43 mouse cellular contexts compared by ENCODE assay signal in the genomic region with DNA sequence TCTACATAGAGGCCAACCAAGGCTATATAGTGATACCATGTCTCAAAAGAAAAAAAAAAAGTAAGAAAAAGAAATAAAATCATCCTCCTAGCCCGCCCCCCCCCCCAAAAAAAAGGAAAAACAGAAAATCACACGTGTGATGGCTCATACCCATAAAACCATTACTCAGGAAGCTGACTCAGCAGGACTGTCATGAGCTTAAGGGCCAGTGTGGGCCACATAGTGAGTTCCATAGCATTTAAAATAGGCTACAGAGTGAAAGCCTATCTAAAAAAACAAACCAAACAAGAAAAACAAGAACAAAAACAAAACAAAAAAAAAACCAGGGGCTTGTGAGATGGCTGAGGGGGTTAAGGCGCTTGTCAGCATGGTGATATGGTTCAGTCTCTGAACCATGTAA. TPM values are rescaled to one million over a fixed set of nuclear protein-coding genes. Genes with fewer than 3 reads are reported as not detected.
"Had no signal": no experiment of that assay in that cellular context is flagged by ENCODE, and none has a peak within 500 bp of the region (broad histone marks: within the 10 kb centered on the region; RNA-seq: fewer than 3 reads in every experiment).

No protein-coding gene starts in this region.

- DNase-seq: gastrocnemius, adult 2 months; gastrocnemius, postnatal 10 days; gastrocnemius, postnatal 25 days; heart, adult 18-20 months; heart, postnatal 4 days; kidney, adult 11 months; kidney, adult 2 months; kidney, adult 9 months; kidney, postnatal 14 days; kidney, postnatal 36 days; layer of hippocampus, adult 9-11 months; layer of hippocampus, postnatal 36 days; left cerebral cortex, postnatal 4 days had no signal

- ATAC-seq: hindbrain, embryonic 16.5 days; inflammation-experienced regulatory T-cells, adult 6 months; intestine, embryonic 15.5 days; liver, embryonic 12.5 days had no signal

- H3K9me3 ChIP-seq: heart, embryonic 10.5 days; heart, embryonic 12.5 days; hindbrain, embryonic 10.5 days; hindbrain, embryonic 12.5 days; intestine, embryonic 15.5 days; kidney, embryonic 15.5 days; limb, embryonic 13.5 days; limb, embryonic 15.5 days; liver, embryonic 12.5 days had no signal

- H3K27me3 ChIP-seq: hindbrain, embryonic 12.5 days; intestine, embryonic 15.5 days; kidney, embryonic 15.5 days; limb, embryonic 13.5 days; limb, embryonic 15.5 days had no signal

- H3K36me3 ChIP-seq: heart, embryonic 10.5 days; heart, embryonic 12.5 days; intestine, embryonic 15.5 days; kidney, embryonic 15.5 days; limb, embryonic 15.5 days; liver, embryonic 12.5 days had no signal

- H3K4me2 ChIP-seq: heart, embryonic 12.5 days; hindbrain, embryonic 12.5 days; hindbrain, embryonic 14.5 days; intestine, embryonic 15.5 days; kidney, embryonic 15.5 days; limb, embryonic 13.5 days; limb, embryonic 15.5 days; liver, embryonic 12.5 days had no signal

- H3K4me3 ChIP-seq: gastrocnemius, adult 2 months; heart, embryonic 10.5 days; heart, embryonic 12.5 days; hindbrain, embryonic 10.5 days; hindbrain, embryonic 12.5 days; intestine, embryonic 15.5 days; kidney, embryonic 15.5 days; limb, embryonic 13.5 days; limb, embryonic 15.5 days; liver, embryonic 12.5 days had no signal

- H3K9ac ChIP-seq: heart, embryonic 12.5 days; hindbrain, embryonic 12.5 days; hindbrain, embryonic 14.5 days; intestine, embryonic 15.5 days; kidney, embryonic 15.5 days; limb, embryonic 13.5 days; limb, embryonic 15.5 days; liver, embryonic 12.5 days; liver, embryonic 14.5 days had no signal

- H3K27ac ChIP-seq: gastrocnemius, adult 2 months; heart, embryonic 10.5 days; hindbrain, embryonic 10.5 days; hindbrain, embryonic 12.5 days; hindbrain, embryonic 14.5 days; intestine, embryonic 15.5 days; kidney, embryonic 15.5 days; kidney, postnatal 0 days; limb, embryonic 13.5 days; limb, embryonic 15.5 days; liver, embryonic 12.5 days; liver, embryonic 14.5 days had no signal

RNA-seq across cellular contexts. Expression of a gene that starts 2.2 kb away (rescaled TPM):
- total RNA-seq: gastrocnemius, adult 2 months; gastrocnemius, postnatal 10 days; gastrocnemius, postnatal 25 days; gastrocnemius, postnatal 4 days; heart, adult 18-20 months; heart, adult 8-10 months; heart, postnatal 10 days; heart, postnatal 25 days; heart, postnatal 4 days; liver, adult 2 months had no signal
- polyA plus RNA-seq: heart, embryonic 14.5 days; large intestine, adult 2 months; liver, embryonic 12.5 days; liver, embryonic 14.5 days had no signal

RNA-seq across cellular contexts. Expression of a gene that starts 37.2 kb away (rescaled TPM):
- total RNA-seq: gastrocnemius, adult 2 months; gastrocnemius, postnatal 10 days; gastrocnemius, postnatal 25 days; gastrocnemius, postnatal 4 days; granulocyte monocyte progenitor cell, adult 5-6 weeks; heart, adult 18-20 months; heart, adult 8-10 months; heart, postnatal 10 days; heart, postnatal 25 days; heart, postnatal 4 days; layer of hippocampus, adult 18-20 months; layer of hippocampus, adult 8-10 months; layer of hippocampus, postnatal 14 days; layer of hippocampus, postnatal 36 days; left cerebral cortex, adult 18-20 months; left cerebral cortex, adult 8-10 months; left cerebral cortex, postnatal 10 days; left cerebral cortex, postnatal 25 days; left cerebral cortex, postnatal 4 days; liver, adult 2 months had no signal
- polyA plus RNA-seq: heart, embryonic 12.5 days; heart, embryonic 14.5 days; hindbrain, embryonic 10.5 days; hindbrain, embryonic 12.5 days; hindbrain, embryonic 14.5 days; hindbrain, embryonic 16.5 days; intestine, embryonic 15.5 days; kidney, embryonic 15.5 days; kidney, postnatal 0 days; limb, embryonic 11.5 days; liver, adult 2 months; liver, embryonic 12.5 days; liver, embryonic 14.5 days had no signal
